Comparison of ENCODE assay signal across 20 mouse cellular contexts in the genomic region with DNA sequence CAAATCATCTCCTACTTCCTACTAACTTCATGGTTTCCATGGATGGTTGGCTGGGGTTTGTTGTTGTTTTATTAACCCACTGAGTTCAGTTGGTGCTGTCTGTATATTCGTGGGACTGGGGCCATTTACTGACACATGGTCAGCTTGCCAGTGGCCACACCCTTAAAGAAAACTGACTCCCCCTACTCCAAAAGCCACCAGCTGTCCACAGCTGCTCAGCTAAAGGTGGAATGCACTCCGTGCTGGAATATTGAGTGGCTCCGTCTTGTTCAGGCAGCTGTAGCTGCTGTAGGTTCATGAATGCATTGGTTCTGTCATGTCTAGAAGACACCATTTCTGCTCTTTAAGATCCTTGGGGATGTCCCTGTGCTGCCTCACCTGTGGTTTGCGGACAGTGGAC.
"Had no signal": no experiment of that assay in that cellular context is flagged by ENCODE, and none has a peak within 500 bp of the region (broad histone marks: within the 10 kb centered on the region; RNA-seq: fewer than 3 reads in every experiment).

No protein-coding gene starts in this region.

- H3K4me2 ChIP-seq: intestine, embryonic 15.5 days; limb, embryonic 12.5 days; liver, embryonic 13.5 days; midbrain, embryonic 13.5 days; neural tube, embryonic 13.5 days had no signal

- H3K36me3 ChIP-seq: intestine, embryonic 15.5 days; limb, embryonic 12.5 days; midbrain, embryonic 10.5 days; midbrain, embryonic 13.5 days; neural tube, embryonic 13.5 days had no signal

- DNase-seq: kidney, adult 11 months; layer of hippocampus, postnatal 36 days; liver, embryonic 13.5 days; lung, adult 2 months; lung, postnatal 10 days; lung, postnatal 36 days; retina, postnatal 1 day; right cerebral cortex, postnatal 25 days; spleen, adult 18-20 months; thymus, postnatal 25 days had no signal

- H3K27ac ChIP-seq: intestine, embryonic 15.5 days; layer of hippocampus, adult 2 months; left cerebral cortex, adult 2 months; limb, embryonic 12.5 days; liver, embryonic 13.5 days; midbrain, embryonic 10.5 days; midbrain, embryonic 13.5 days; neural tube, embryonic 13.5 days had no signal

- H3K4me1 ChIP-seq: intestine, embryonic 15.5 days; liver, embryonic 13.5 days; megakaryocyte, embryonic 14.5 days; midbrain, embryonic 10.5 days had no signal

- H3K9ac ChIP-seq: intestine, embryonic 15.5 days; limb, embryonic 12.5 days; liver, embryonic 13.5 days; midbrain, embryonic 13.5 days; neural tube, embryonic 13.5 days had no signal

- H3K9me3 ChIP-seq: intestine, embryonic 15.5 days; liver, embryonic 13.5 days; midbrain, embryonic 10.5 days; midbrain, embryonic 13.5 days; neural tube, embryonic 13.5 days had no signal

- ATAC-seq: intestine, embryonic 15.5 days; midbrain, embryonic 13.5 days; midbrain, embryonic 16.5 days had no signal

- H3K27me3 ChIP-seq: intestine, embryonic 15.5 days; limb, embryonic 12.5 days; liver, embryonic 13.5 days; megakaryocyte, embryonic 14.5 days; midbrain, embryonic 13.5 days; neural tube, embryonic 13.5 days had no signal

- H3K4me3 ChIP-seq: intestine, embryonic 15.5 days; layer of hippocampus, adult 2 months; left cerebral cortex, adult 2 months; limb, embryonic 12.5 days; liver, embryonic 13.5 days; megakaryocyte, embryonic 14.5 days; midbrain, embryonic 10.5 days; midbrain, embryonic 13.5 days; myocyte; neural tube, embryonic 13.5 days had no signal
